Mouse (Mus musculus) small intestine, adult 2 months (tissue): ENCODE data around the gene Hoga1.

Experiments used
- CTCF ChIP-seq: fragments of 200-500 bp; IDR thresholded peaks from 2 replicates; pipeline ENCODE4 v1.5.1; 2012; ENCODE audit warnings: low read depth, mild to moderate bottlenecking, control low read depth, inconsistent platforms, low read length, moderate library complexity, mixed read lengths; ENCODE audit not compliant: insufficient replicate concordance, insufficient read length; ENCODE audit errors: extremely low read depth
- POLR2A ChIP-seq: fragments of 200-500 bp; IDR thresholded peaks from 2 replicates; pipeline ENCODE4 v1.6.1; 2012; ENCODE audit warnings: low read depth, mild to moderate bottlenecking, control low read depth, inconsistent platforms, low read length, moderate library complexity

DNA sequence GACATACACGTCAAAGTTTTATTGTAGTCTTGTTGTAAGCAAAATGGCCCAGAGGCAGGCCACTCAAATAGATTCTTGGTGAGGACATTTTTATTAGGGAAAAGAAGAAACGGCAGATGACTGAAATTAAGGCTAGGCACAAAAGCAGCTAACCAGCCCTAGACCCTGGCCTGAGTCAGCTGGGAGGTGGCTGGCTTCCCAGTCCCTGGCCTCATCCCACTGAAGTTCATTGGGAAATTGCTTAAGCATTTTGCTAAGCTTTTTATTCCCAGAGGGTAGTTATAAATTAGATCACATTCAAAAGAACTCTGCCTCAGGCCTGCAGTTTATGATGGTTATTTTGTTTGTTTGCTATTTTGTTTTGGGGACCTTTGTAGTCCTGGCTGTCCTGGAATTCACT is 10.5 kb downstream of the Hoga1 start:
- no peak for TF ChIP-seq CTCF
- no peak for TF ChIP-seq POLR2A
